Mouse (Mus musculus) stomach, postnatal 0 days (tissue): ENCODE results near the gene Cadm2.

Experiments
- CTCF ChIP-seq: IDR thresholded peaks from 2 replicates; pipeline ENCODE4 v1.5.1; 2016; ENCODE audit warnings: antibody characterized with exemption, low read depth, mild to moderate bottlenecking, moderate library complexity
- EP300 ChIP-seq: optimal IDR thresholded peaks from 2 replicates; pipeline ENCODE3; 2016; ENCODE audit warnings: antibody characterized with exemption

DNA sequence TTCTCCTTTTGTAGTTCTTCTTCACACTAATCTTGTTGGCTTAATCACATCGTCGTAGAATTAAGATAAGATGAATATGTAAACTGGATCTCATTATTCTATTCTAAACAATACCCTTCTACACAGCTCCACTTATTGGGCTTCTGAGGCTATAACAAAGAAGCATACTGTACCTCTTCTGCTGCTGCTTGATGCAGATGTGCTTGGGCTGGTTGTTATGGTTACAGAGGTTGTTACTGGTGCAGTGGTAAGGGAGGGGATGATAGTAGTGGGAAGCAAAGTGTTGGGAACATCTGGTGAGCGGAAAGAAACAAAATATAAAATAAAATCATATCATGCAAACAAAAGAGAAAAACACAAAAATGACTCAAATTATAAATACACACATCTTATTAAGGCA, 889.5 kb downstream of the Cadm2 start:
- TF ChIP-seq CTCF (no peak), EP300 (no peak)
